Mouse (Mus musculus) gastrocnemius, adult 8-10 months (tissue): ENCODE results near the gene Rbm8a2. TPM values are rescaled to one million over a fixed set of nuclear protein-coding genes. Genes with fewer than 3 reads are reported as not detected.
A peak's percentile ranks its signal among the peaks of the same experiment; 100 is the strongest.
"Not testable (repeated sequence)": the region's sequence is repeated elsewhere in the genome, so short reads cannot be mapped to it uniquely, and the experiment has no call there.

ENCODE experiments used
- DNase-seq, 2 experiments: peaks; one replicate each; pipeline ENCODE4 v3.0.0; 2022; ENCODE audit warnings: low spot score in 2 of 2
- total RNA-seq, 4 experiments: library from RNA; stranded (reverse); gene quantifications; 2 replicates each; pipeline ENCODE4 v1.2.4; 2022

The Rbm8a2 gene
- not detected for total RNA-seq

DNA sequence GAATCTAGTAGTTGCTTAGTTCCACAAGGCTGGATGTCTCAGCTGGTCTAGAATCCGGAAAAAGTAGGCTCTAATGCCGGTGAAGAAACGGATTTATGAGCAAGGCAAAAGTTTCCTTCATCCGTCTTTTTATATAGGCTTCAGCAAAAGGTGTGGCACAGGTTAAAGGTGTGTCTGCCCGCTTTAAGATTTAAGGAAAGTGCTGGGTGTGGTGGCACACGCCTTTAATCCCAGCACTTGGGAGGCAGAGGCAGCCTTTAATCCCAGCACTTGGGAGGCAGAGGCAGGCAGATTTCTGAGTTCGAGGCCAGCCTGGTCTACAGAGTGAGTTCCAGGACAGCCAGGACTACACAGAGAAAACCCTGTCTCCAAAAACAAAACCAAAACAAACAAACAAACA, at the start of gene Rbm8a2:
TSS of gene Rbm8a2 (minus strand) at position 101 of the 400 bp plus-strand sequence.
- DNase-seq, result not testable (repeated sequence)

- DNase-seq, result no peak
These were observed 49.5 kb upstream of the Rbm8a2 start for GRCm38 (mm10) chr1:176028397-176028796.

GRCm38 (mm10) chr1:176024501-176024900, 45.6 kb upstream of the Rbm8a2 start:
- DNase-seq, result no peak

GRCm38 (mm10) chr1:176018523-176018922, 39.6 kb upstream of the Rbm8a2 start:
- DNase-seq, result no peak

DNA sequence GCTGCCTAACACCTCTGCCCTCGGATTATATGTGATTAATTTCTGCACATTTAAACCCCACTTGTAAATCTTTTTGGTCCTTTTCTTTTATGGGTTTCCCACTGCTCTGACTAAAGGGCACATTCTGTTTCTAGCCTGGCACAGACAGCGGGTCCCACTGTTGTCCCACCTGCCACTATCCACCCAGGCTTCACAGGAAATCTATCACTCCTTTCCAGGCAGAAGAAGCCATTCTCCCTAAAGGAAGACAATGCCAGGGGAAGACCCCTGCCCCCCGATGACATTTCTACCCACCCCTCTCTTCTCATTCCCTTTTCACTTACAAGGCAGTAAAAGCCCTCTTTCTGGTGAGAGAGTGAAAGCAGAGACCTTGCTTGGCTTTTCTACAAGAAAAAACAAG, 37.2 kb upstream of the Rbm8a2 start:
- no peak for DNase-seq

GRCm38 (mm10) chr1:176013497-176014268, 34.8 kb upstream of the Rbm8a2 start:
- DNase-seq, result no peak

DNA sequence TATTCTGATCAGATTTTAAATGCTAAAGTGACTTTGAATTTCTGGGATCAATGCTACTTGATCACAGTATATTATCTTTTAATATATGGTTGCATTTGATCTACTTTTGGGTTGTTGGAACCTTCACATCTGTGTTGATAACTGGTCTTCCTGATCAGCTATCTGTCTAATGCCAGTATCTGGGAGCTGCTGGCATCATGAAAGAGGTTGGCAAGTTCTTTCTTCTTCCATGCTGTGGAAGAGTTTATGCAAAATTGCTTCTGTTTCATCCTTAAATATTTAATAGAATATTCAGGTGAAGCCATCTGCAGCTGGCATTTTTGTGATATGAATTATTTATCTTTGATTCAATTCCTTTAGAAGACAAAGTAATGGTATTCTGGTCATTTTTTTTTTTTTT, 32.6 kb upstream of the Rbm8a2 start:
- DNase-seq, result no peak

DNA sequence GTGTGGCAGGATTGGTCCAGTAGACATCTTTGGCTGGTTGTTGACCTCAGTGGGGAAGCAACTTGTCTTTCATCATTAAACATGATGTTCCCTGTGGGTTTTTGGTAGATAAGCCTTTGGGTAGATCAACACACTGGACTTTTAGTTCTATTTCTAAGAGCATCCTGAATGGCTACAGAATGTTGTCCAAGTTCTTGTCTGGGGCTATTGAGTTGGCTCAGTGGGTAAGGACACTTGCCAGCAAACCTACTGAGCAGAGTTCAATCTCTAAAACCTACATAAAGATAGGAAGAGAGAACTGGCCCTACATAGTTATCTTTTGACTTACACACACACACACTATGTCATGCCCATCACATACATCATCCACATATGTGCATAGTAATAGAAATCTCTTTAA, 32.2 kb upstream of the Rbm8a2 start:
- no peak for DNase-seq

GRCm38 (mm10) chr1:176008411-176008810, 29.5 kb upstream of the Rbm8a2 start:
- DNase-seq, result no peak

DNA sequence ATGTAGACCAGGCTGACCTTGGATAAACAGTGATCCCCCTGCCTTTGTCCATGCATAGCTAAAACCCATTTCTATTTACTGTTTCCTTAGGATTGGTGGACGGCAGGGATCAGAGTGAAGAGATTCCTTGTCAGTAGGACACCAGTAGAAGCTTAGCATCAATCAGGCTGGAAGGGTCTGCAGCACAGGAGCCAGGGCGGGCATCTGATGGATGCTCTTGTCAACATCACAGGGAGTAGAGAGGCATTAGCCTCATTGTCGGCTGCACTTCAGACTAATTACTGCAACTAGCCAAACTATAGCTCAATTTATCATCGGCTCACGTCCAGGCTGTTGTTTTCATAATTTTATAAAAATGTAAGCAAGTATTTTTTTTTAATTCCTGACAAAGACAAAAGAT, 21.7 kb upstream of the Rbm8a2 start:
- DNase-seq, result no peak

GRCm38 (mm10) chr1:175997076-175997651, 18.2 kb upstream of the Rbm8a2 start:
- DNase-seq, result no peak

GRCm38 (mm10) chr1:175988912-175989311, 10.0 kb upstream of the Rbm8a2 start:
- DNase-seq, result no peak

- DNase-seq, result no peak
These were observed 9.5 kb upstream of the Rbm8a2 start for GRCm38 (mm10) chr1:175988448-175988847.

- no peak for DNase-seq
These were observed 8.2 kb downstream of the Rbm8a2 start for GRCm38 (mm10) chr1:175970710-175971109.

GRCm38 (mm10) chr1:175967004-175967745, 11.7 kb downstream of the Rbm8a2 start:
- no peak for DNase-seq

- DNase-seq, result no peak
These were observed 17.1 kb downstream of the Rbm8a2 start for GRCm38 (mm10) chr1:175961786-175962185.

DNA sequence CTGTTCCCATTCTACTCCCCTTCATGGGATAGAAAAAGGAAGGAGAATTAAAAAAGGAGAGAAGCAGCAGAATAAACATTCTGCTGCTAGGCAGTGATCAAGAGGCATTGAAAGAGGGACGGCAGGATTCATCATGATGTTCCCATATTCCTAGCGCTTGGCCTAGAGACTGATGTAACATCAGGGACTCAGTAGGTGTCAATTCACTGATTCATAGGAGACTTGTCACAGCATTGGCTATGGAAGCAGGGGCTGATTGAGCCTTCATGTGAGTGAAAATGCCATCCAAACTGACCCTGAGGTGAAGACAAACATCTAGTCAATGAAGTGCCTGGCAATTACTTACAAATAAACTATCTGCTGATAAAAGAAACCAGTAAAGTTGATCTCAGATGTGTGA, 28.1 kb downstream of the Rbm8a2 start:
- DNase-seq, result no peak

DNA sequence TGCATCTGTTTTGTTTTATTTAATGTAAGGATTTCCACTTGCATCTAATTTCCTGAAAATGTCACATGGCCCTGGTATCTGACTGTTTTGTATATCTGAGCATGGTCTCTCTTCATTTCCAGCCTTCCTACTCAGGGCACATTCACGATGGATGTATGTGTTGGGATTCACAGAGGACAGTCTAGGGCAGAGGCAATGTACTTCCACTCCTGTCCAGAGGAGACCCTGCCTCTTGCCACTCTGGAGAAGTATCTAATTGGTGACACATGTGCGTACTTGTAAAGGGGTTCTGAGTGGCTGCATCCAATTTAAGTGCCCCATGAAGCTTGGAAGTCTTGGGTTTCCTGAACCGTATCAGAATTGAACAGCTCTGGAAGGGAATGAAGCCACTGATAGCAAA, 28.5 kb downstream of the Rbm8a2 start:
- DNase-seq, result no peak

DNA sequence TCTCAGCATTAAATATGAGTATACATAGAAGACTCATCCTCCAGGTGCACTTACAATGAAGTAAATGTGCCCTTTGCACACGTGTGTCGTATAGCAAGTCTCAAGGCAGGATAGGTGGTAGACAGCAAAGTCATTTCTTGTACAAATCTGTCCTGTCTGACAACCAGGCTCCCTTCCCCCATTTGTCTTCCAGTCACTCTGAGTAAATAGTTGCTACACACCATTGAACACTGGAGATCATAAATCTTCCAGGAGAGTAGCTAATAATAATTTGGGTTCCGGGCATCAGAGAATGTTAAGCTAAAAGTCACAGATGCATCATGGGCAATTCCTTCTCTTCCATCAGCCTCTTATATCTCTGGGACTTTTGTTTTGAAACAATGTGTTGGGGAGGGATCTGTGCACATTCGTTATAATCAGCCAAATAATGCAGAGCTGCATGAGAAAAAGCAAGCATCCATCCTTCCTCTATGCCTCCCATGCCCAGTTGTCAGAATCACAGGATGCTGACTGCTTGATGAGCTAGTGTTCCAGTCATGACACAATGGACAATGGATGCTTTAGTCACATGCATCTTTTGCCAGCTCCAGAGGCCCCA, 32.1 kb downstream of the Rbm8a2 start:
- no peak for DNase-seq

DNA sequence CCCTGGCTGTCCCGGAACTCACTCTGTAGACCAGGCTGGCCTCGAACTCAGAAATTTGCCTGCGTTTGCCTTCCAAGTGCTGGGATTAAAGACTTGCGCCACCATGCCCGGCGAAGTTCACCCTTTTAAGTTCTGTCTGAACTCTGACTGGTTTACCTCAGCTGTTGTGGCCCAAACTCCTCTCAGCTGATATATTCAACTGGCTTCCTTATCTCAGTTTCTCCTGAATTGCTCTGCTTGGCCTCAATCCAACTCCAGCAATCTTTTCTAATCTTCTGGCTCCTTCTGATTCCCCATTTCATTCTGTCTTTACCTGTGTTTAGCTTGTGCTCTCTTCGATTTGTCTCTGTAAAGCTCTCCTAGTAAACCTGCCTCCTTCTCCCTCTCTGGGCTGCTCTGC, 35.7 kb downstream of the Rbm8a2 start:
- DNase-seq, result no peak

- no peak for DNase-seq
These were observed 40.2 kb downstream of the Rbm8a2 start for GRCm38 (mm10) chr1:175938731-175939130.

- DNase-seq, result peak in 1 of 2 experiments; percentile 22
These were observed 42.6 kb downstream of the Rbm8a2 start for GRCm38 (mm10) chr1:175936282-175936737.
